Mouse (Mus musculus): ENCODE results near the gene Trappc3.

DNA sequence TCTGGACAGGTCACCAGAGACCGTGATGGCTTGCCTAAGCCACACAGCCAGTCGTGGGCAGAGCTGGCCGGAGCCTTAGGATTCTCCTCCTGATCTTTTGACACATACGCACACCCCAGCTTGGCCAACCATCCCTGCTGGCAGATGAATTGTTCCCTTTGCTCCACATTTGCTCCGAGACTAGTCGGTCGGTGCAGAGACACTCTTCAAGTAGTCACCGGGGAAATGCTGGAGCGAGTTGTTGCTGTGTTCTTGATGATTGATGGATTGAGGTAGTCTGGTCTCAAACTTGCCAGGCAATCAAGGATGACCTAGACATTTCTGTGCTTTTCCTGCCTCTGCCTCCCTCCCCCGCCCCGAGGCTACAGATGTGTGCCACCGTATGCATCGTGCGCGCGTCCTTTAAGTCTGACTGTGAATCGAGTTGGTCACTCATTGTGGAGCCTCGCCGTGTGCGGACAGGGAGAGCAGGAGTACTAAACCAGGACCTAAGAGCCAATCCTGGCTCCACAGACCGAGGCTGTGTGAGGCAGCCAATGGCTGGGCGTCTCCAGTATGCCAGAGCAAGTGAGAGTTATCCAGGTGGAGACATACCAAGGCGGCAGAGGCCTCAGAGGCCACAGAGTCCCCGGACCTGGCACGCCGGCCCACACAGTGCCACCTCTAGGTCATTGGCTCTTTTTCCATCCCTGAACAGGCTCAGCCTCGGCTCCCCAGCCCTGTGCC, 39.6 kb downstream of the Trappc3 start:
- TF ChIP-seq GATA1 (IDR thresholded peaks at IDR 0.05; ENCODE audit: low read length) (no peak), TAL1 (IDR thresholded peaks at IDR 0.05; ENCODE audit: low read length) (no peak)

Data from erythroblast, embryonic 14.5 days (primary cell).